Mouse (Mus musculus): Measurements from ENCODE around the gene Usp3.

Gene Usp3

DNA sequence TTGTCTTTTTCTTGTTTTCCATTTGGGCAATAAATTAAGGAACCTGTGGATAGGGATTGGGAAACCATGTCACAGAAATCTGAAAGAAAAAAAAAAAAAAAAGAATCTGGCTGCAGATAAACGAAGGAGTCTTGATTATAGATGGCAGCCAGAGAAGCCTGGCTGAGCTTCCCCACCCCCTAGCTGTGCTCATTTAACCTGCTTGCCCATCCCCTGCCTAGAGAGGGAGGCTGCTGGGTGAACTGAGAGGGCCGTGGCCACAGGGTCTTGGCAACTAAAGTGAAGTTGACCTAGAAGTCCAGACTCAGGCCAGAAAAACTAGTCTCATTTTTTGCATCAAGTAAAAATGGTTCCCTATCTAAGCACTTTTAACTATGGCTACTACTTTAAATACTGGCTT, 82.0 kb downstream of the Usp3 start:
- peak; percentile 33 for DNase-seq (ENCODE audit: low read depth, low spot score)

DNA sequence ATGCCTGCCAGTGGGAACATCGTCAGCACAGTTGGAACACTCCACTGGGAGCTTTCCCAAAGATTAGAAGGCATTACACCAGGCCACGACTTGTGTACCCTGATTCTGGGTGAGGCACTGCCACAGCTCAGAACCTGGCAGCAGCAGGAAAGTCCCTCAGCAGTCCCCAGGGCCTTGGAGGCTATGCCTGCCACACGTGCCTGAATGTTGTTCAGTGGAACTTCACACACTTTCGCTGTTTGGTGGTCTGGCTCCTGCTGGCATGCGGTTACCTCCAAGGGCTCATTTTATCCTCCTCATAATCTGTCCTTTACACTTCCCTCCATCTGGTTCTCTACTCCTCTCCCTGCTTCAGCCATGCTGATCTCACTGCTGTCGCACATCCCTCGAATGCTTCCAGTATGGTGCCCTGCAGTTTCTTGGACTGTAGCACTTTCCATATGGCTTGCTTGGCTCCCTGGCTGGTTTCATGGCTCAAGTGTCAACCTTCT, 82.5 kb downstream of the Usp3 start:
- no peak for DNase-seq (ENCODE audit: low read depth, low spot score)

GRCm38 (mm10) chr9:66508890-66509399, 84.0 kb downstream of the Usp3 start:
- DNase-seq (ENCODE audit: low read depth, low spot score), result no peak

DNA sequence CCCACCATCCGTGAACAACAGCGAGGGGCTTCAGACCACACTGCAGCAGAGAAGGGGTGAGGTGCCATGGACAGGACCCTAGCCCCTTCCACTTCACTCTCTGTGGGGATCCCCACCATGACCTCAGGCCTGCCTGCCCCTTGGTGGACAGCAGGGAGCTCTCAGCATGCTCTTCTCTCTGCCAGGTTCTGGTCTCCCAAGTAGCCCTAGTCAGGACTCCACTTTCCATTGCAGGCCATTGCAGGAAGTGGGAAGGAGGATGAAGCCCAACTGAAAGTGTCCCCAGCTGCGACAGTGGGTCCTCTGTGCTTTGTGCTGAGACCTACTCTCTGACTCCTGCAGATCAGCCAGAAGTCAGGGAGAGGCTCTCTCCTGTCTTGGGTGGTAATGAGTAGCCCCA, 85.3 kb downstream of the Usp3 start:
- no peak for DNase-seq (ENCODE audit: low read depth, low spot score)

DNA sequence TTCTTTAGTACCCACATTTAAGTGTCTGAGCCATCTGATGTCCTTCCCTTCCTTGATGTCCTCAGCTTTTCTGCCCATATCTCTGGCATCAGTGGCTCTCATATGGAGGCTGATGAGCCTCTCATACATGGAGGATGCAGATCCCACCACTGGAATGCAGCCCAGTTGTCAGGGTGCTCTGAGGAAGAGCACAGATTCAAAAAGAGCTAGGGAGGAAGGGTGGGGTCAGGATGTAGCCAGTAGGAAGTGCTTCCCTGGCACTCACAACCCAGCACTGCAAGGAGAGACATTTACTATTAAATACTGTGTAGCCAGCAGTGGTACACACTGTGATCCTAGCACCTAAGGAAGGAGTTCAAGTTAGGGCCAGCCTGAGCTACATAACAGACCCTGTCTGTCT, 86.5 kb downstream of the Usp3 start:
- no peak for DNase-seq (ENCODE audit: low read depth, low spot score)

DNA sequence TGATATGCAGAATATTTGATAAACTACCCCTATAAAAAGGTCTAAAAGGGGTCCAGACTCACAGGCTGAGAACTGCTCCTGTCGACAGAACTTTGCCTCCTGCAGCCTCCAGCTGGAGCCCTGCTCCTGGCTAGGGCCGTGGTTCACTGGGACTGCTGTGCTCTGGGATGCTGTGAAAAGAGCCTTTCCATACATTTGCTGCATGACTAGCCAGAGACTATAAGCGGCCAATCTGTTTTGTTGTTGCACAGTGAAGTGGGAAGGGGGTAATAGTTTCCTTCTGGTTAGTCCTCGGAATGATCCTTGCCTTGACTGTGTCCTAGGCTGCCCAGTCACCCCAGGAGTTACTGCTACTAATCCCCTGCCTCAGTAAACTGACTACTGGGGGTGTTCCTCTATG, 86.9 kb downstream of the Usp3 start:
- DNase-seq (ENCODE audit: low read depth, low spot score), result no peak

DNA sequence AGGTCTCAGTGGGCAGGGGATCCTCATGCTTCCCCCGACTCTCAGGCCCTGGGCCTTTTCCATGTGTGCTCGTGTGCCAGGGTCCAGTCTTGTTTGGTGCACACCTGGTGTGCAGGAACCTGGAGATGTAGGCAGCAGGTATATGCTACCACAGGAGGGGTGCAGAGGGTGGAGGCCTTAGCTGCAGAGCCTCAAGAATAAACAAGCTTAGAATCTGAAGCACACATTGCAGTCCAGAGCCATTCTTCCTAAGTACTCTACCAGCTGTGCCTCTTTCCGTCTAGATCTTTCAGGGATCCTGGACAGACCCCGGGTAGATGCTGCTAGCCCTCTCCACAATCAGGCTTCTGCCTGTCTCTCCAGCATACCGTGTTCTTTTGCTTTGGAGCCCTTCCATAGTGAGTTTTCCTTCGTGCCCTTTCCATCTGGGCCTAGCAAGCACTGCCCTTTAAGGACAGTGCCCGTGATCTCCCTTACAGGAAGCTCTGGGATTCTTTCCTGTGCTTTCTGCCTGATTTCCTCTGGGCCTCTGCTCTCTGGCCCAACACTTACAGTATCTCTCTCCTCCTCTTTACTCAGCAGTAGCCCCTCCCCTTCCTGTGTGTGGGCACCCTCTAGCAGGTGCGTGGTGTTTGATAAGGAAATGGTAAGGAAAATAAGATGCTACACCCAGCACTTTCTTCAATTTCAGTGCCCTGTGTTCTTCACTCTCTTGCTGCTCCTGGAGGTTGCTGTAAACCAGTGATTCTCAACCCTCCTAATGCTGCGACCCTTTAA, 87.6 kb downstream of the Usp3 start:
- DNase-seq (ENCODE audit: low read depth, low spot score), result no peak

- DNase-seq (ENCODE audit: low read depth, low spot score), result no peak
Measured at GRCm38 (mm10) chr9:66504518-66504917, 88.4 kb downstream of the Usp3 start.

GRCm38 (mm10) chr9:66503879-66504411, 89.0 kb downstream of the Usp3 start:
- DNase-seq (ENCODE audit: low read depth, low spot score), result peak; percentile 23

GRCm38 (mm10) chr9:66501248-66501647, 91.7 kb downstream of the Usp3 start:
- no peak for DNase-seq (ENCODE audit: low read depth, low spot score)

- no peak for DNase-seq (ENCODE audit: low read depth, low spot score)
Measured at GRCm38 (mm10) chr9:66493992-66494391, 99.0 kb downstream of the Usp3 start.

DNA sequence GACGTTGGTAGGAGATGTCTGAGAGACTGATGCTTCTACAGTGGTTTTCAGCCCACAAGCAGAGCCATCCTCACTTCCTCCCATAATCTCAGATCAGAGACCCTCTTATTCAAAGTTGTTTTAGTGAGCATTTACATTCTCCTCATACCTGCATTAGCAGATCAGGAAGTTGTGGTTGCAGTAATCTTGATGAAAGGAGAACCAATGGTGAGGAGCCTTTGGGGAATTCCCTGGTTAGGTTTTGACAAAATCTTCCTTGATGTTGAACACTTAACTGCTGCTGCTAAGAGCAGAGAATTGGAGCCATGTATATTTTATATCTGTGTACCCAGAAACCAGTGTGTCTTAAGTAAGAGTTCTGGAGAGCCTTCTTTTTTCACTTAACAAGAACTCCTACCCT, 100.6 kb downstream of the Usp3 start:
- DNase-seq (ENCODE audit: low read depth, low spot score), result no peak

DNA sequence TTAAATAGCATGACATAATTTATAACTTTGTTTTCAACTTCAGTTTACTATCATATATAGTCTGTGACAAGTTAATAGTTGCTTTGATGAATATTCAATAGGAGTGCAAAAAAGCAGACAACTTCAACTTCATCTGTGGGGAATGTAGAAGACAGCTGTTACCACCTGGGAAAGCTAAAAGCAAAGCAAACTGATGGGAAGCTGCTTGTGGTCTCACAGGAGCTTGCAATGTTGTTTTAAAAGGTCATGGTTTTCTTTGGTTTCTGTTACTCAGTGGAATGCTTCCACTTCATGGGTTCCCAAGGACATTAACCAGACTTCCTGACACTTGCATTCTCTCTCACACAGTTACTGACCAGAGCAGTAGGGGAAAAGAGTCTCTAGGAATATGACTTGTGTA, 104.2 kb downstream of the Usp3 start:
- DNase-seq (ENCODE audit: low read depth, low spot score), result no peak

- no peak for DNase-seq (ENCODE audit: low read depth, low spot score)
Measured at GRCm38 (mm10) chr9:66483429-66483828, 109.5 kb downstream of the Usp3 start.

- DNase-seq (ENCODE audit: low read depth, low spot score), result peak; percentile 4
Measured at GRCm38 (mm10) chr9:66477785-66478184, 115.2 kb downstream of the Usp3 start.

GRCm38 (mm10) chr9:66465087-66465486, 127.9 kb downstream of the Usp3 start:
- DNase-seq (ENCODE audit: low read depth, low spot score), result peak; percentile 62
